Mouse (Mus musculus): ENCODE measurements around the gene Nostrin. TPM values are rescaled to one million over a fixed set of nuclear protein-coding genes. Genes with fewer than 3 reads are reported as not detected.

Nostrin gene
- total and polyA plus RNA-seq, 2 experiments from 2014 or later, result 2.6 to 2.8 TPM

- H3K4me3 ChIP-seq (ENCODE audit: low read depth, low read length), result no peak overlapping the region
- ATAC-seq (peak; percentile 32), DNase-seq (no peak)
- no peak overlapping the region for H3K4me2 ChIP-seq (ENCODE audit: low read depth)
- no peaks in the 10 kb centered on the region for H3K36me3 ChIP-seq (ENCODE audit: insufficient read depth)
- H3K27ac ChIP-seq (ENCODE audit: low read depth, low read length), result no peak overlapping the region
- H3K9me3 ChIP-seq (ENCODE audit: low read length), result no peaks in the 10 kb centered on the region
- H3K4me1 ChIP-seq (ENCODE audit: insufficient read depth), result no peaks in the 10 kb centered on the region
- WGBS, result 57% methylated on average over 4 of the region's 4 CpGs
- TF ChIP-seq CTCF (IDR thresholded peaks at IDR 0.05; ENCODE audit: low read depth), result no peak
- H3K9ac ChIP-seq, result no peak overlapping the region
- no peaks in the 10 kb centered on the region for H3K27me3 ChIP-seq (ENCODE audit: insufficient read depth, low read length)
Observed at GRCm38 (mm10) chr2:69138759-69139158, 3.2 kb downstream of the Nostrin start.

GRCm38 (mm10) chr2:69140215-69140614 lies 4.6 kb downstream of the Nostrin start:
- H3K27me3 ChIP-seq (ENCODE audit: insufficient read depth, low read length), result no peaks in the 10 kb centered on the region
- H3K9ac ChIP-seq, result no peak overlapping the region
- H3K4me2 ChIP-seq (ENCODE audit: low read depth), result no peak overlapping the region
- H3K4me3 ChIP-seq (ENCODE audit: low read depth, low read length), result no peak overlapping the region
- H3K4me1 ChIP-seq (ENCODE audit: insufficient read depth), result no peaks in the 10 kb centered on the region
- no peaks in the 10 kb centered on the region for H3K36me3 ChIP-seq (ENCODE audit: insufficient read depth)
- H3K9me3 ChIP-seq (ENCODE audit: low read length), result no peaks in the 10 kb centered on the region
- H3K27ac ChIP-seq (ENCODE audit: low read depth, low read length), result no peak overlapping the region
- WGBS, result 60% methylated on average over 2 of the region's 2 CpGs
- ATAC-seq, result no peak
- TF ChIP-seq CTCF (IDR thresholded peaks at IDR 0.05; ENCODE audit: low read depth), result no peak
- no peak for DNase-seq

- WGBS, result 76% methylated on average over 4 of the region's 4 CpGs
- Histone ChIP-seq H3K27me3 (ENCODE audit: insufficient read depth, low read length) (no peaks in the 10 kb centered on the region), H3K9me3 (ENCODE audit: low read length) (no peaks in the 10 kb centered on the region), H3K4me1 (ENCODE audit: insufficient read depth) (no peaks in the 10 kb centered on the region), H3K4me3 (ENCODE audit: low read depth, low read length) (no peak overlapping the region), H3K4me2 (ENCODE audit: low read depth) (no peak overlapping the region), H3K36me3 (ENCODE audit: insufficient read depth) (no peaks in the 10 kb centered on the region), H3K27ac (ENCODE audit: low read depth, low read length) (no peak overlapping the region), H3K9ac (no peak overlapping the region)
- ATAC-seq (no peak), DNase-seq (no peak)
- no peak for TF ChIP-seq CTCF (IDR thresholded peaks at IDR 0.05; ENCODE audit: low read depth)
Observed at GRCm38 (mm10) chr2:69140816-69141215, 5.2 kb downstream of the Nostrin start.

DNA sequence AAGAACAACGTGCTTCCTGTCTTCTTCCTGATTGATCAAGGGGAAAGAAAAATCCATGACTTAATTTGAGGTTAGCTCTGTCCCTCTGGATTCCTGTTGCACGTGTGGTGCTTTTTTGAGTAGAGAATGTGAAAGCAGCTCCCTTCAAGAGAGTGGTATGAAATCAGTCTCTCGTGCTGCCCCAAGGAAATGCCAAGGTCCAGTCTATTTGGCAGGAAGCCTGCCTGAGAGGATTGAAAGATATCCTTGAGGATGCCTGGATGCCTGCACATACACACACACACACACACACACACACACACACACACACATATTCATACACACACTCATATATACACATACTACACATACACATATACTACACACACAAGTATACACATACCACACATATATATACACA lies 13.1 kb downstream of the Nostrin start:
- no peak for ATAC-seq
- Histone ChIP-seq H3K9me3 (ENCODE audit: low read length) (no peaks in the 10 kb centered on the region), H3K36me3 (ENCODE audit: insufficient read depth) (no peaks in the 10 kb centered on the region), H3K27ac (ENCODE audit: low read depth, low read length) (no peak overlapping the region), H3K9ac (no peak overlapping the region), H3K4me1 (ENCODE audit: insufficient read depth) (no peaks in the 10 kb centered on the region), H3K27me3 (ENCODE audit: insufficient read depth, low read length) (no peaks in the 10 kb centered on the region), H3K4me3 (ENCODE audit: low read depth, low read length) (no peak overlapping the region), H3K4me2 (ENCODE audit: low read depth) (no peak overlapping the region)
- WGBS, result 70% methylated on average over 3 of the region's 3 CpGs
- no peak for DNase-seq
- no peak for TF ChIP-seq CTCF (IDR thresholded peaks at IDR 0.05; ENCODE audit: low read depth)

GRCm38 (mm10) chr2:69149154-69149553 lies 13.6 kb downstream of the Nostrin start:
- Histone ChIP-seq H3K9ac (no peak overlapping the region), H3K4me1 (ENCODE audit: insufficient read depth) (no peaks in the 10 kb centered on the region), H3K9me3 (ENCODE audit: low read length) (no peaks in the 10 kb centered on the region), H3K4me2 (ENCODE audit: low read depth) (no peak overlapping the region), H3K27ac (ENCODE audit: low read depth, low read length) (no peak overlapping the region), H3K27me3 (ENCODE audit: insufficient read depth, low read length) (no peaks in the 10 kb centered on the region), H3K4me3 (ENCODE audit: low read depth, low read length) (no peak overlapping the region), H3K36me3 (ENCODE audit: insufficient read depth) (no peaks in the 10 kb centered on the region)
- ATAC-seq, result no peak
- TF ChIP-seq CTCF (IDR thresholded peaks at IDR 0.05; ENCODE audit: low read depth), result no peak
- WGBS, result 94% methylated on average over 10 of the region's 10 CpGs
- no peak for DNase-seq

GRCm38 (mm10) chr2:69150841-69151240 lies 15.2 kb downstream of the Nostrin start:
- 38% methylated on average over 5 of the region's 5 CpGs for WGBS
- TF ChIP-seq CTCF (IDR thresholded peaks at IDR 0.05; ENCODE audit: low read depth), result no peak
- H3K4me1 ChIP-seq (ENCODE audit: insufficient read depth), result no peaks in the 10 kb centered on the region
- no peaks in the 10 kb centered on the region for H3K9me3 ChIP-seq (ENCODE audit: low read length)
- H3K9ac ChIP-seq, result no peak overlapping the region
- DNase-seq (no peak), ATAC-seq (no peak)
- no peak overlapping the region for H3K4me2 ChIP-seq (ENCODE audit: low read depth)
- no peak overlapping the region for H3K4me3 ChIP-seq (ENCODE audit: low read depth, low read length)
- H3K27ac ChIP-seq (ENCODE audit: low read depth, low read length), result no peak overlapping the region
- no peaks in the 10 kb centered on the region for H3K36me3 ChIP-seq (ENCODE audit: insufficient read depth)
- no peaks in the 10 kb centered on the region for H3K27me3 ChIP-seq (ENCODE audit: insufficient read depth, low read length)

DNA sequence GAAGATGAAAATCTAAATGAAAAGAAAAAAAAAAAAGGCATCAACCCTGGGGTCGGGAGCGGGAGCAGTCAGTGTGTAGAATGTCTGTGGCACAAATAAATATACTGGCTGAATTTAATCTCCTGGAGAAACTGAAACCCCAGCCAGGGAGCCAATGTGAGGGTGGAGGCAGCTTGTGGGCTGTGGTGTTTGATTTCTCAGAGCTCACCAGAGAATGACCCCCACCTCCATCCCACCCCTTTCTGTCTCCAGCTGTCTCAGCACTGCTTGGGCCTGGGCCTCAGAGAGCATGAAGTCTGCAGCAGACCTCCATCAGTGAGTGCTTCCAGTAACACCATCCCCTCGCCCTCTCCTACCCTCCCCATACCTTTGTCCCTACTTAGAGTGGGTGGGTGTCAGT lies 20.3 kb downstream of the Nostrin start:
- no peak for DNase-seq
- H3K27me3 ChIP-seq (ENCODE audit: insufficient read depth, low read length), result no peaks in the 10 kb centered on the region
- ATAC-seq, result no peak
- no peaks in the 10 kb centered on the region for H3K36me3 ChIP-seq (ENCODE audit: insufficient read depth)
- no peak overlapping the region for H3K9ac ChIP-seq
- no peak overlapping the region for H3K4me3 ChIP-seq (ENCODE audit: low read depth, low read length)
- no peak overlapping the region for H3K27ac ChIP-seq (ENCODE audit: low read depth, low read length)
- H3K9me3 ChIP-seq (ENCODE audit: low read length), result no peaks in the 10 kb centered on the region
- WGBS, result 72% methylated on average over 3 of the region's 3 CpGs
- no peak for TF ChIP-seq CTCF (IDR thresholded peaks at IDR 0.05; ENCODE audit: low read depth)
- H3K4me2 ChIP-seq (ENCODE audit: low read depth), result no peak overlapping the region
- no peaks in the 10 kb centered on the region for H3K4me1 ChIP-seq (ENCODE audit: insufficient read depth)

DNA sequence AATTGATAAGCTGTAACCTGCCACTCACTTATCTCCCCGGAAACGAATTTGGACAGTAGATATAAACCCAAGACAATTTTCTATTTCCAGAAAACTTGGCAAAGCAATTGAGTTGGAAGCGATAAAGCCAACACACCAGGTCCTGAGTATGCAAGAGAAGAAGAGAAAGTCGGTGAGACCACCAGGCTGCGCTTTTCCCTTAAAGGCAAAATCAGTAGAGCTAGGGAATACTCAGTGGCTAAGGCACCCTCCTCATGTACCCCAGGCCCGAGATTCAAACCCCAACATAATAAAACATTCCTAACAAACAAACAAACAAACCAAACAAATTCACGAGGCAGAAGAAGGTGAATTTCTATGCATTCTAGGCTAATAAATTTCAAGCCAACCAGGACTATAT lies 20.7 kb downstream of the Nostrin start:
- Histone ChIP-seq H3K27ac (ENCODE audit: low read depth, low read length) (no peak overlapping the region), H3K9me3 (ENCODE audit: low read length) (no peaks in the 10 kb centered on the region), H3K27me3 (ENCODE audit: insufficient read depth, low read length) (no peaks in the 10 kb centered on the region), H3K4me1 (ENCODE audit: insufficient read depth) (no peaks in the 10 kb centered on the region), H3K36me3 (ENCODE audit: insufficient read depth) (no peaks in the 10 kb centered on the region), H3K9ac (no peak overlapping the region), H3K4me2 (ENCODE audit: low read depth) (no peak overlapping the region), H3K4me3 (ENCODE audit: low read depth, low read length) (no peak overlapping the region)
- WGBS, result 62% methylated on average over 7 of the region's 7 CpGs
- no peak for ATAC-seq
- no peak for DNase-seq
- TF ChIP-seq CTCF (IDR thresholded peaks at IDR 0.05; ENCODE audit: low read depth), result no peak
